In genomic region chr4:132512080-132512479, GRCm38 (mm10) we compare ENCODE assay signal across 15 mouse cellular contexts.
"Had no signal": no experiment of that assay in that cellular context is flagged by ENCODE, and none has a peak within 500 bp of the region (broad histone marks: within the 10 kb centered on the region; RNA-seq: fewer than 3 reads in every experiment).

No protein-coding gene starts in this region.

- H3K36me3 ChIP-seq: intestine, embryonic 15.5 days; kidney, embryonic 15.5 days; limb, embryonic 15.5 days; neural tube, embryonic 13.5 days had no signal

- DNase-seq: kidney, adult 2 months; kidney, postnatal 14 days; lung, embryonic 14.5 days; lung, postnatal 10 days; retina, postnatal 1 day; thymus, postnatal 4 days had no signal

- ATAC-seq: intestine, embryonic 15.5 days; midbrain, embryonic 16.5 days had no signal

- H3K4me2 ChIP-seq: intestine, embryonic 15.5 days; kidney, embryonic 15.5 days; limb, embryonic 15.5 days; lung, embryonic 14.5 days; midbrain, embryonic 11.5 days; neural tube, embryonic 13.5 days had no signal

- H3K27ac ChIP-seq: intestine, embryonic 15.5 days; kidney, embryonic 15.5 days; left cerebral cortex, adult 2 months; macrophage; neural tube, embryonic 13.5 days had no signal

- H3K9me3 ChIP-seq: intestine, embryonic 15.5 days; kidney, embryonic 15.5 days; limb, embryonic 15.5 days; megakaryocyte, embryonic 14.5 days; neural tube, embryonic 13.5 days had no signal

- H3K4me3 ChIP-seq: intestine, embryonic 15.5 days; kidney, embryonic 15.5 days; left cerebral cortex, adult 2 months; limb, embryonic 15.5 days; megakaryocyte, embryonic 14.5 days; neural tube, embryonic 13.5 days had no signal

- H3K27me3 ChIP-seq: intestine, embryonic 15.5 days; kidney, embryonic 15.5 days; limb, embryonic 15.5 days; megakaryocyte, embryonic 14.5 days had no signal

- H3K9ac ChIP-seq: intestine, embryonic 15.5 days; kidney, embryonic 15.5 days; limb, embryonic 15.5 days; lung, embryonic 14.5 days; neural tube, embryonic 13.5 days had no signal
